Comparison of ENCODE assay signal across 7 mouse cellular contexts in genomic region chrX:134718524-134718923, GRCm38 (mm10). TPM values are rescaled to one million over a fixed set of nuclear protein-coding genes. Genes with fewer than 3 reads are reported as not detected.
DNase-seq lines count a peak whose midpoint lies in the region; ATAC-seq and TF ChIP-seq lines count a peak whose summit lies in the region.

No protein-coding gene starts in this region.

- no peak for TF ChIP-seq CTCF in cortical plate, adult 2 months (IDR thresholded peaks at IDR 0.05; ENCODE audit: extremely low read depth, insufficient read depth, low read length)

- no peaks in the 10 kb centered on the region for H3K27me3 ChIP-seq in intestine, embryonic 14.5 days (replicated peaks; ENCODE audit: control insufficient read depth, insufficient read depth, low read length)

- H3K9me3 ChIP-seq in intestine, embryonic 14.5 days (ENCODE audit: control insufficient read depth, low read length): no peaks in the 10 kb centered on the region

- peak overlapping the region; percentile 48 for H3K4me2 ChIP-seq in intestine, embryonic 14.5 days (ENCODE audit: low read length)

- peak; percentile 86 for ATAC-seq in intestine, embryonic 14.5 days (replicated peaks; ENCODE audit: low FRiP score, low TSS enrichment, low read depth)

- peak overlapping the region; percentile 66 for H3K9ac ChIP-seq in intestine, embryonic 14.5 days (ENCODE audit: low read length)

- no peaks in the 10 kb centered on the region for H3K4me1 ChIP-seq in cortical plate, adult 2 months (ENCODE audit: control insufficient read depth, insufficient read depth, low read length)
- no peaks in the 10 kb centered on the region for H3K4me1 ChIP-seq in intestine, embryonic 14.5 days (replicated peaks; ENCODE audit: control insufficient read depth, insufficient read depth, low read length)

- no peak overlapping the region for H3K27ac ChIP-seq in cortical plate, adult 2 months (ENCODE audit: insufficient read depth, low read length)
- peak overlapping the region; percentile 95 for H3K27ac ChIP-seq in intestine, embryonic 14.5 days (ENCODE audit: low read depth)

- peaks cover 11% of the 10 kb centered on the region; the same call in 1 of the 2 replicates for H3K36me3 ChIP-seq in intestine, embryonic 14.5 days (ENCODE audit: control insufficient read depth, insufficient read depth, low read length)

- peak; percentile 31; the same call in 1 of the 2 replicates for TF ChIP-seq POLR2A in cortical plate, adult 2 months (IDR thresholded peaks at IDR 0.05; ENCODE audit: extremely low read depth, insufficient read depth, low read length)

- 19% methylated on average over 14 of the region's 14 CpGs for WGBS in intestine, embryonic 14.5 days

- DNase-seq in adrenal gland, adult 8-10 months: peak; percentile 30
- peak; percentile 33 for DNase-seq in gastrocnemius, postnatal 25 days
- peak; percentile 72 for DNase-seq in intestine, embryonic 14.5 days (ENCODE audit: low spot score)
- DNase-seq in left cerebral cortex, adult 8-10 months (ENCODE audit: low spot score in 2 of 2): peak; percentile 9 to 49
- peak; percentile 74 to 85 for DNase-seq in lung, postnatal 4 days
- peak; percentile 40 to 48 for DNase-seq in right cerebral cortex, adult 2 months (ENCODE audit: low spot score in 2 of 2)

- peak overlapping the region; percentile 81 for H3K4me3 ChIP-seq in cortical plate, adult 2 months (ENCODE audit: insufficient read depth, low read length)
- H3K4me3 ChIP-seq in intestine, embryonic 14.5 days (ENCODE audit: low read depth, low read length): peak overlapping the region; percentile 53

RNA-seq across cellular contexts. Expression of gene Armcx1, which starts 0.8 kb away (rescaled TPM):
- 10 to 100 TPM; 17.2 to 33.8 (median 26.0) TPM for total RNA-seq in adrenal gland, adult 8-10 months (2022)
- 71.6 and 74.8 TPM in 2 replicates for polyA plus RNA-seq in cortical plate, adult 2 months (2012; rRNA removed)
- 1 to 10 TPM; 2.8 to 3.6 TPM for total RNA-seq in gastrocnemius, postnatal 25 days (2021)
- polyA plus RNA-seq in intestine, embryonic 14.5 days (2014; fragmentation: Nextera tagmentation; extraction: Ambion mirVana): 40.7 and 44.5 TPM in 2 replicates
- 10 to 100 TPM; 62.8 to 84.9 (median 74.9) TPM for total RNA-seq in left cerebral cortex, adult 8-10 months (2022)

RNA-seq across cellular contexts. Expression of gene Armcx4, which starts 32.2 kb away (rescaled TPM):
- total RNA-seq in adrenal gland, adult 8-10 months (2022): 10 to 100 TPM in 2 of 4 experiments, 1 to 10 TPM in 2; 9.2 to 13.7 (median 10.2) TPM
- 13.8 and 15.5 TPM in 2 replicates for polyA plus RNA-seq in cortical plate, adult 2 months (2012; rRNA removed)
- total RNA-seq in gastrocnemius, postnatal 25 days (2021): 10 to 100 TPM; 14.4 to 17.8 TPM
- 4.3 and 4.6 TPM in 2 replicates for polyA plus RNA-seq in intestine, embryonic 14.5 days (2014; fragmentation: Nextera tagmentation; extraction: Ambion mirVana)
- total RNA-seq in left cerebral cortex, adult 8-10 months (2022): 10 to 100 TPM; 33.8 to 37.4 (median 36.1) TPM

RNA-seq across cellular contexts. Expression of gene Armcx6, which starts 32.7 kb away (rescaled TPM):
- total RNA-seq in adrenal gland, adult 8-10 months (2022): 10 to 100 TPM in 2 of 4 experiments, 1 to 10 TPM in 2; 6.5 to 22.8 (median 13.3) TPM
- polyA plus RNA-seq in cortical plate, adult 2 months (2012; rRNA removed): 5.9 and 7.4 TPM in 2 replicates
- 1 to 10 TPM; 1.6 to 2.2 TPM for total RNA-seq in gastrocnemius, postnatal 25 days (2021)
- 21.6 and 22.7 TPM in 2 replicates for polyA plus RNA-seq in intestine, embryonic 14.5 days (2014; fragmentation: Nextera tagmentation; extraction: Ambion mirVana)
- 1 to 10 TPM; 5.8 to 9.2 (median 7.9) TPM for total RNA-seq in left cerebral cortex, adult 8-10 months (2022)

RNA-seq across cellular contexts. Expression of gene Armcx3, which starts 37.9 kb away (rescaled TPM):
- total RNA-seq in adrenal gland, adult 8-10 months (2022): 10 to 100 TPM; 38.0 to 63.9 (median 49.2) TPM
- polyA plus RNA-seq in cortical plate, adult 2 months (2012; rRNA removed): 57.9 and 61.9 TPM in 2 replicates
- 10 to 100 TPM; 24.6 to 31.7 TPM for total RNA-seq in gastrocnemius, postnatal 25 days (2021)
- 68.2 and 72.7 TPM in 2 replicates for polyA plus RNA-seq in intestine, embryonic 14.5 days (2014; fragmentation: Nextera tagmentation; extraction: Ambion mirVana)
- total RNA-seq in left cerebral cortex, adult 8-10 months (2022): 10 to 100 TPM; 63.5 to 75.7 (median 70.6) TPM

Comparison
In these comparisons a context has a peak if more than half of its experiments do, and no peak if none do; other contexts are left out.
1. DNase-seq: peak in every context shown above with its lines; median percentile 80 in lung, postnatal 4 days; 72 in intestine, embryonic 14.5 days; 44 in right cerebral cortex, adult 2 months; 33 in gastrocnemius, postnatal 25 days; 30 in adrenal gland, adult 8-10 months; 29 in left cerebral cortex, adult 8-10 months.